Mouse (Mus musculus) urinary bladder, postnatal 4 days (tissue): Measurements from ENCODE around the gene Klf2.

Source experiments
- DNase-seq, 2 experiments: peaks; one replicate each; pipeline ENCODE4 v3.0.0; 2021 to 2022; ENCODE audit warnings: low spot score in 2 of 2

Gene Klf2

GRCm38 (mm10) chr8:72318801-72319322, at the start of gene Klf2:
TSS of gene Klf2 (plus strand) at chr8:72319033.
- DNase-seq = peak; percentile 96 to 97

DNA sequence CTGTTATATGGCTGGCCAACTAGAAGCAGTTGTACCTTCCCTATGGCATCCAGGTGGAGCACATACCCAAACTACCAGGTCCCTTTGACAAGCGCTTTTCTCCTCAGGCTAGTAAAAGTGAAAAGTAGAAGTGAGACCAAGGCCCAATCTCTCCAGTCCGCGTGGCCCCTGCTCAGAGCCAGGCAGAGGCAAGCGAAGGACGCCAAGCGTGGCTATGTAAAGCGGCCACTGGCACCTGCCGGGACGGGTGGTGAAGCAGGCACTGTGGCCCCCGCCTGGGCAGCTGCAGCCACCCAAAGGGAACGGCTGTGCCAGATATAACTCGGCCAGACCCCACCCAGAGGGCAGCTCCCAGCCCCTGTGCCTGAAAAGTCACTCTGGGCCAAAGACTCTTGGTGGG, 48.2 kb upstream of the Klf2 start:
- no peak for DNase-seq

DNA sequence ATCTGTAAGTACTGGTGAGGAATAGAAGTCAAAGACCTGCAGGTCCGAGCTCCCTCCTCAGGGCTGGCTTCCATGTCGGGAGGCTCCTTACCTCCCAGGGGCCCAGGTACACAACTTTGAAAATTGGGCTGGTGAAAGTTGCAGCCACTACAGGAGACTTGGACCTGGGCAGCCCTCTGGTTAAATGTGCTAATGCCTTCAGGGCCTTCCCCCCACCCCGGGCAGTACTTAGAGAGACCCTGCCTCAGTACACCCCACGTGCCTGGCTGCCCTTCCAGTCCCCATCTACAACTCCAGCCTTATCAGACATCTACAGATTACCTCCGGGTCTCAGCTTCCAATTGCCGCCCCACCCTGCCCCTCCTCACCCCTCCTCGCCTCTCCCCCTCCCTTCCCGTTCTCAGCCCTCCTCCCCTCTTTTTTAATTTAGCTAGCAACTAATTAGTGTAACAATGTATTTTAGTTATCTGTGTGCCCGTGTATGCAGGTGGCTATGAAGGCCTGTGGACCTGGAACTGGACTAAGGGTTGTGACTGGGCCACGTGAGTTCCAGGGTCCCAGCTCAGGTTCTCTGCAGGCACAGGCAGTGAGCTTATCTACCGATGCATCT, 47.7 kb upstream of the Klf2 start:
- DNase-seq = no peak

DNA sequence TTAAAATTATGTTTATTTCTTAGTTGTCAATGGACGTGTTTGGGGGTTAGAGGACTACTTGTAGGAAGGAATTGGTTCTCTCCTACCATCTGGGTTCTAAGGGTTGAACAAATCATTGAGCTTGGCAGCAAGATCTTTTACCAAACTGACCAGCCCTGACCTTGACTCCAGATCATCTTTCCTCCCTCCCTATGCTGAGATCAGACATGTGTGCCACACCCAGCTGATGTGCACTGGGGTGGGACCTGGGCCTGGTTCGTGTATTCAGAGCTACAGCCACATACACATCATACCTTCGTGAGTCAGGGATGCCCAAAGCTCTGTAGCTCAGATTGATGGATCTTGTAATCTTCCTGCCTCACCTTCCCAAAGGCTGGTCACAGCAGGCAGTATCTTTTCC, 47.1 kb upstream of the Klf2 start:
- no peak for DNase-seq

DNA sequence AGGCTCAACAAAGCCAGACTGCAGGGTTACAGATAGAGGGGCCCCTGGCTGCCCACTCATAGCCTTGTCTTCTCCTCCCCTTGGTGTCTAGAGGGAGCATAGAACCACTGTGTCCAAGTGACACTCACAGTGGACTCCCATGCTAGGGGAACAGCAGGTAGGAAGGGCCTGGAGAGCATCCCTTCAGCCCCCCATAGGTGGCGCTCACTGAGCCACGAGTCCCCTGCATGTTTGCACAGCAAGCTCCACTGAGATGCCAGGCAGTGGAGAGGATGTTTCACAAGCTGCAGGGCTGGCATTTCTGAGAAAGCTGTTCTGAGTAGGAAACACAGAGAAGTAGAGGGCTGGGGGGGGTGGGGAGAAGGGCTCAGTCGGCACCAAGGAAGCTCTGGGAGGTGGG, 46.5 kb upstream of the Klf2 start:
- peak; percentile 52 to 71 for DNase-seq

- DNase-seq = no peak
Measured at GRCm38 (mm10) chr8:72273111-72273770, 45.6 kb upstream of the Klf2 start.

- no peak for DNase-seq
Measured at GRCm38 (mm10) chr8:72273807-72274206, 45.0 kb upstream of the Klf2 start.

- DNase-seq = no peak
Measured at GRCm38 (mm10) chr8:72277244-72277643, 41.6 kb upstream of the Klf2 start.

DNA sequence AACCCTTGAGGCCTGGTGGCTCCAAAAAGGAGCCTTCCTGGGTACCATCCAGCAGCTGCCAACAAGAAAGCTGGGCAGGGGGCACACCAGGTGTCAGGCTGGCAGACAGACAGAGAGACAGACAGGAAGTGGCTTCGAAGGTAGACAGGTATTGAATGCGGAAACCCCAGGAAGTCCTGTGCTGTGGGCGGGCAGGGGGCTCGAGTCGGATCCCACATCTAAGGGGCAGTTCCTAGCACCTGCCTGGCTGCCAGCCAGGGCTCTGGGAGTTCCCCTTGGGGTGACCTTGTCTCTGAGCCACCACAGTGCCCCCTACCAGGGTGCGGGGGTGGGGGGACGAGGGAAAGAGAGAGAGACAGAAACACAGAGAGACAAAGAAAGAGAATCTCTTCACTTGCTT, 39.7 kb upstream of the Klf2 start:
- no peak for DNase-seq

DNA sequence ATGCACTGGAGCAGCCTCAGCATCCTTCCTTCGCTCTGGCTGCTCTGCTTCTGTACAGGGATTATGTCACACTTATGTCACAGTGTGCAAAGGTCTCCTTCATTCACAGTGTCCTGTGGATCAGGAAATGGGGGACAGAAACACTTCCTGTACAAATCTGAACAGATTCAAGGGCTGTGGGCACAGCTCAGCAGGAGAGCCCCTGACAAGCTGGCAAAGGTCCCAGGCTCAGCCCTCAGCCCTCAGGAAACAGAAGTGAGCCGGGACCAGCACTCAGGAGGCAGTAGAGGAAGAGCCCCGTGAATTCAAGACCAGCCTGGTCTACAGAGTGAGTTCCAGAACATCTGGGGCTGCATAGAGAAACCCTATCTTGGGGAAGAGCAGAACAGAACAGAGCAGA, 37.2 kb upstream of the Klf2 start:
- DNase-seq = no peak

GRCm38 (mm10) chr8:72285285-72285684, 33.5 kb upstream of the Klf2 start:
- DNase-seq = no peak

DNA sequence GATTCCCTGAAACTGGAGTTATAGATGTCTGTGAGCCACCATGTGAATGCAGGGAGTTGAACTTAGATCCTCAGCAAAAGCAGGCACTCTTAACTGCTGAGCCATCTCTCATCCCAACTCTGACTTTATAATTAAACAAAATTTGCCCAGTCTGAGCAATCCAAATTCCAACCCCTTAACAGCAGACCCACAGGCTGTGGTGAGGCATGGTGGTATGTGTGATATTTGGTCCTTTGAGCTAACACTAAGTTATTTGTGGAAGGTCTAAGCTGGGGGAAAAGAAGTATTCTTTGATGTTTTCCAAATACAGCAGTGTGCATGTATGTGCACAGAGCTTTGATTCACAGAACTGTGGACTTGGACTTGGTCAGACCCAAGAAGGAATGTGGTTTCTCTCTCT, 29.8 kb upstream of the Klf2 start:
- no peak for DNase-seq

- DNase-seq = no peak
Measured at GRCm38 (mm10) chr8:72291104-72291503, 27.7 kb upstream of the Klf2 start.

DNA sequence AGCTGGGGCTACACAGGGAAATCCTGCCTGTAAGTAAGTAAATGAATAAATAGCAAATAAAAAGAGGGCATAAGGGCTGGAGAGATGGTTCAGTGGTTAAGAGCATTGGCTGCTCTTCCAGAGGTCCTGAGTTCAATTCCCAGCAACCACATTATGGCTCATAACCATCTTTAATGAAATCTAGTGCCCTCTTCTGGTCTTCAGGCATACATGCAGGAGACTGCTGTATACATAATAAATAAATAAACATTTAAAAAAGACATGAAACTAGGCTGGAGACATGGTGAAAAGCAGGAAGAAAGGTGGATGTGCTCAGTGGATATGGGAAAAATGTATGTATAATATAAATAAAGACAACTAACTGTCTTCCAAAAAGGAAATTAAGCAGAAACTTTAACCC, 25.5 kb upstream of the Klf2 start:
- no peak for DNase-seq

- no peak for DNase-seq
Measured at GRCm38 (mm10) chr8:72295125-72295524, 23.7 kb upstream of the Klf2 start.

- peak; percentile 73 to 77 for DNase-seq
Measured at GRCm38 (mm10) chr8:72295679-72296078, 23.2 kb upstream of the Klf2 start.

DNA sequence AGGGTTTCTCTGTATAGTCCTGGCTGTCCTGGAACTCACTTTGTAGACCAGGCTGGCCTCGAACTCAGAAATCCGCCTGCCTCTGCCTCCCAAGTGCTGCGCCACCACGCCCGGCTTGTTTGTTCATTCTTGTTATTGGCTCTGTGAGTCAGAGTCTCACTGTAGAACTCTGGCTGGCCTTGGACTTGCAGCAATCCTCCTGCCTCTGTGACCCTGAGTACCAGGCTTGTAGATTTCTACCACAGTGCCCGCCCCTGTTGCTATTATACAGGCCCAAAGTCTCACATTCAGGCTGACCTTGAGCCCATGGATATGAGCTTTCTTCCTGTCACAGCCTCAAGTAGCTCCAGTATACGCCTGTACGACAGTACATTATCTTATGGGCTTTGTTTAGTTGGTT, 22.3 kb upstream of the Klf2 start:
- DNase-seq = no peak

DNA sequence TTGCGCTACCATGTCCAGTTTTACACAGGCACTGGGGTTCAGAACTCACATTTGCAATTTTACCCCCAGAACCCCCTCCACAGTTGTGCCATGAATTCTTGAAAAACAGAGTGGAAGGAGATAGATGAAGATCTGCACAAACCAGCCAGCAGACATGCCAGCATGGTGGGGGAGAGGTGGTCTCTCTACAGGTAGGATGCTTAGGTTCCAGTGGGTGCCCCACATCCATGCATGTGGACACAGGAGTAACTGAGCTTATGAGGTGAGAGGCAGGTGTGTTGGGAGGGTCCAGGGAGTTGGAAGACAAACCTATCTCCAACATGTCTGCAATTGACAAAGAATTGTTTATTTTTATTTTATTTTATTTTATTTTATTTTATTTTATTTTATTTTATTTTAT, 19.9 kb upstream of the Klf2 start:
- no peak for DNase-seq

GRCm38 (mm10) chr8:72300654-72301400, 18.0 kb upstream of the Klf2 start:
- DNase-seq = no peak

GRCm38 (mm10) chr8:72301497-72301896, 17.3 kb upstream of the Klf2 start:
- DNase-seq = no peak

DNA sequence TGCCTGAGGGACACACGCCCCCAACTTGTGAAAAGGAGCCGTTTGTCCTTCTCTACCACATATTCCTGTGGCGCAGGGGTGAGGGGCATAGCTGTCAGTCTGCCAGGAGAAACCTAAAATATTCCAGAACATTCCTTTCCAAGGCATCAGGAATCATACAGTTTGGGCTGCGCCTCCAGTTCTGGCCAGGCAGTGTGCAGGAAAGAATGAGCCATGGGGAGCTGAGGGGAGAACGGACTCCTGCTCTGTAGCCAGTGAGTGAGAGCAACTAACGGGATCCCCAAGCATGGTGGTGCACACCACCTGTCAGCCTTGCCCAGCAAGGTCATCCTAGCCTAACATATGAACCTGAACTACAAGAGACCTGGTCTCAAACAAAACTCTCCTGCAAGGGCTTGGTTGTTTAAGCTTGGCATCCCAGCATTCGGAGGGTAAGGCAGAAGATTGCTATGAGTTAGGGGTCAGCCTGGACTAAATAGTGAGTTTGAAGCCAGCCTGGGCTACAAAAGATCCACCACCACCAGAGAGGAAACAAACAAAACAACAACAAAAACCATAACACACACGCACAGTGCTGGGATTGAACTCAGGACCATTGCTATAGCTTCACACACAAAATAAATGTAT, 15.7 kb upstream of the Klf2 start:
- no peak for DNase-seq

DNA sequence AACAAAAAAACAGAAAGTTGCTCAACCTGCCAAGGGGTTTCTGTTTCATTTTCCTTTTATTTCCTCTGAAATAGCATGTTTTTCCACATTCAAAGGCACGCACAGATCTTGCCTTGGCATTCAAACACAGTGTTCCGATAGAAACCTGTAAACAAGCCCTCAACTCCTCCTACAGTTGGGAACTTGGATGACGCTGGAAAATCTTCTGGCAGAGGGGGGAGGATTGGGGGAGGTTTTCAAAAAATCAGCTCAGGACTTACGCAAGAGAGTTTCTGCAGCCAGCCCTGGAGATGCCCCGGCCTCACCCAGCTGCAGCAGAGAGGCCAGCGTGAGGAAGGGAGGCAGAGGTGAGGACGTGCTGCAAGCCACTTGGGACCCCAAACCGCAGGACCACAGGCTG, 15.2 kb upstream of the Klf2 start:
- DNase-seq = peak in 1 of 2 experiments; percentile 59
